Mouse (Mus musculus): ENCODE measurements at regions not wholly inside any gene's neighbourhood (a gene's known extent, or its start where the extent isn't known, plus 50 kb on each side); places are given as distances from the start of the nearest gene placed in this dataset.

GRCm38 (mm10) chr17:27303061-27303460 is 98.8 kb upstream of the Lemd2 start:
- TF ChIP-seq NANOG (IDR thresholded peaks at IDR 0.05; ENCODE audit: borderline replicate concordance, low read length) (no peak), POU5F1 (IDR thresholded peaks at IDR 0.05; ENCODE audit: borderline replicate concordance, low read length) (no peak), CTCF (conservative IDR thresholded peaks at IDR 0.05; ENCODE audit: low read length) (no peak)

DNA sequence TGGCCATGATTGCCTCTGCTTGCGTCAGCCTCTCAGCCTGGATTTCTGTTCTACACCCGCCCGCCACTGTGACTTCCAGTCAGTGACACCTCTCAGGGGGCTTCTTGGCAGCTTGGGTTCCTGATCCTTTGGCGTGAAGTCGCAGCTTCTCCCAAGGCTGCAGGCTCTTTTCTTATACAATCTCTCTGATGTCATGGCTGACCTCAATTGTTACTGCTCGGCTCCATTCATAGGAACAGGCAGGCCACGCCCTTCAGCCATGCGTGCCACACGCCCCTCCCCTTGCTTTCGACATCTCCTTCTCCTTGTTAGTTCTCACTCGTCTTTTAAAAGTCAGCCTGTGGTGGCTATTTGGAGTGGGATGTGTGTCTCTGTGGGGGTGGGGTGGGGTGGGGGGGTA is 97.1 kb upstream of the Lemd2 start:
- no peak for TF ChIP-seq NANOG (IDR thresholded peaks at IDR 0.05; ENCODE audit: borderline replicate concordance, low read length)
- H3K9me3 ChIP-seq (ENCODE audit: low read length), result peaks cover 84% of the 10 kb centered on the region
- H3K36me3 ChIP-seq (ENCODE audit: insufficient read depth, low read length), result no peaks in the 10 kb centered on the region
- H3K4me3 ChIP-seq (replicated peaks; ENCODE audit: low read length), result no peak overlapping the region
- H3K4me1 ChIP-seq (replicated peaks; ENCODE audit: low read depth, low read length), result peaks cover 19% of the 10 kb centered on the region
- H3K27me3 ChIP-seq (ENCODE audit: insufficient read depth, low read length), result peaks cover 81% of the 10 kb centered on the region

More at GRCm38 (mm10) chr17:27303061-27303460, 98.8 kb upstream of the Lemd2 start:
- peaks cover 84% of the 10 kb centered on the region for H3K9me3 ChIP-seq (ENCODE audit: low read length)
- peaks cover 19% of the 10 kb centered on the region for H3K4me1 ChIP-seq (replicated peaks; ENCODE audit: low read depth, low read length)
- peaks cover 80% of the 10 kb centered on the region for H3K27me3 ChIP-seq (ENCODE audit: insufficient read depth, low read length)
- H3K36me3 ChIP-seq (ENCODE audit: insufficient read depth, low read length), result no peaks in the 10 kb centered on the region
- no peak overlapping the region for H3K4me3 ChIP-seq (replicated peaks; ENCODE audit: low read length)

- H3K4me1 ChIP-seq (replicated peaks; ENCODE audit: low read depth, low read length), result peaks cover 16% of the 10 kb centered on the region
- H3K9me3 ChIP-seq (ENCODE audit: low read length), result peaks cover 84% of the 10 kb centered on the region
- no peak for TF ChIP-seq NANOG (IDR thresholded peaks at IDR 0.05; ENCODE audit: borderline replicate concordance, low read length)
- peak; percentile 34 for TF ChIP-seq CTCF (conservative IDR thresholded peaks at IDR 0.05; ENCODE audit: low read length)
- H3K27me3 ChIP-seq (ENCODE audit: insufficient read depth, low read length), result peaks cover 66% of the 10 kb centered on the region
- no peaks in the 10 kb centered on the region for H3K36me3 ChIP-seq (ENCODE audit: insufficient read depth, low read length)
- H3K4me3 ChIP-seq (replicated peaks; ENCODE audit: low read length), result no peak overlapping the region
Measured at GRCm38 (mm10) chr17:27299297-27299696, 95.0 kb upstream of the Lemd2 start.

- Histone ChIP-seq H3K27me3 (ENCODE audit: insufficient read depth, low read length) (peaks cover 58% of the 10 kb centered on the region), H3K4me1 (replicated peaks; ENCODE audit: low read depth, low read length) (peaks cover 9% of the 10 kb centered on the region; the same call in 1 of the 2 replicates), H3K36me3 (ENCODE audit: insufficient read depth, low read length) (no peaks in the 10 kb centered on the region), H3K9me3 (ENCODE audit: low read length) (peaks cover 89% of the 10 kb centered on the region), H3K4me3 (replicated peaks; ENCODE audit: low read length) (no peak overlapping the region)
- TF ChIP-seq NANOG (IDR thresholded peaks at IDR 0.05; ENCODE audit: borderline replicate concordance, low read length), result no peak
- no peak for TF ChIP-seq POU5F1 (IDR thresholded peaks at IDR 0.05; ENCODE audit: borderline replicate concordance, low read length)
- no peak for TF ChIP-seq CTCF (conservative IDR thresholded peaks at IDR 0.05; ENCODE audit: low read length)
Measured at GRCm38 (mm10) chr17:27298351-27298750, 94.1 kb upstream of the Lemd2 start.

DNA sequence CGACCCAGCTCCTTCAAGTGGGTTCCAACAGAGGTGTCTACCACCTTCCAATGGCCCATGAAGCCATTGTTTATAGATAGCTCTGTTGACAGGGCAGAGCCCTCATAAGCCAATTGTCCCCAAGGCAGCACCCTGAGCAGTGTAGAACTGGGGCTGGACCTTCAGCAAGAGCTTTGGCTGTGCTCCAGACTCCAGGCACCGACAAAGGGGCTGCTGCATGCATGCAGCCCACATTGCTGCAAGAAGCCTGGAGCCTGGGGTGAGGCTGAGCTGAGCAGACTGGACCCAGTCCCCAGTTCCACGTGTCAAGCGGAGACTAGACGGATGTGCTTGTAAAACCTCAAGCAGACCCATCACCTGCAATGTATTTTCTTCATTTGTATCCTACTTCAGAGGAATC is 91.9 kb upstream of the Lemd2 start:
- H3K4me1 ChIP-seq (replicated peaks; ENCODE audit: low read depth, low read length), result peaks cover 5% of the 10 kb centered on the region; the same call in 1 of the 2 replicates
- H3K9me3 ChIP-seq (ENCODE audit: low read length), result peaks cover 98% of the 10 kb centered on the region
- H3K27me3 ChIP-seq (ENCODE audit: insufficient read depth, low read length), result peaks cover 41% of the 10 kb centered on the region
- no peak for TF ChIP-seq POU5F1 (IDR thresholded peaks at IDR 0.05; ENCODE audit: borderline replicate concordance, low read length)
- no peak for TF ChIP-seq CTCF (conservative IDR thresholded peaks at IDR 0.05; ENCODE audit: low read length)
- no peak for TF ChIP-seq NANOG (IDR thresholded peaks at IDR 0.05; ENCODE audit: borderline replicate concordance, low read length)
- H3K4me3 ChIP-seq (replicated peaks; ENCODE audit: low read length), result no peak overlapping the region
- H3K36me3 ChIP-seq (ENCODE audit: insufficient read depth, low read length), result 0 out of 2 replicates have a peak, but pooled peaks cover 3% of the 10 kb centered on the region

DNA sequence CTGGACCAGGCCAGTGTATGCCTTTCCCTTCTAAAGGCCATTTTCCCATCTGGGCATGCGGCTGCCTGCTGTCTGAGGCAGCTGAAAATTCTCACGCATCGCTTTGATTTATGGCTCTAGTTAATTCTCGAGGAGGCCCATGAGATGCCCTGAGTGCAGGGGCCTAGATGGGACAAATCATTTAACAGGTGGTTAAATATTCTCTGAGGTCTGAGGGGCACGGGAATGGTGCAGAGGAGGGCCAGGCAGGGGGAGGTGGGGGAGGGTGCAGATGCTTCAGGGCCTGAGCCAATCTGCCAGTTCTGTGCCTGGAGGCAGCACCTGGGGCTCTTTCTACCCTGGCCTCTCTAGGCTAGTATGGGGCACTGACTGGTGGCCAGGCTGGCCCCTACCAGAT is 89.9 kb upstream of the Lemd2 start:
- Histone ChIP-seq H3K27me3 (ENCODE audit: insufficient read depth, low read length) (peaks cover 24% of the 10 kb centered on the region; the same call in 1 of the 2 replicates), H3K4me1 (replicated peaks; ENCODE audit: low read depth, low read length) (no peaks in the 10 kb centered on the region), H3K4me3 (replicated peaks; ENCODE audit: low read length) (no peak overlapping the region), H3K9me3 (ENCODE audit: low read length) (peaks cover 98% of the 10 kb centered on the region), H3K36me3 (ENCODE audit: insufficient read depth, low read length) (0 out of 2 replicates have a peak, but pooled peaks cover 3% of the 10 kb centered on the region)
- TF ChIP-seq CTCF (conservative IDR thresholded peaks at IDR 0.05; ENCODE audit: low read length) (no peak), NANOG (IDR thresholded peaks at IDR 0.05; ENCODE audit: borderline replicate concordance, low read length) (no peak), POU5F1 (IDR thresholded peaks at IDR 0.05; ENCODE audit: borderline replicate concordance, low read length) (no peak)

GRCm38 (mm10) chr17:27293586-27294207 is 89.4 kb upstream of the Lemd2 start:
- no peaks in the 10 kb centered on the region for H3K4me1 ChIP-seq (replicated peaks; ENCODE audit: low read depth, low read length)
- no peak for TF ChIP-seq NANOG (IDR thresholded peaks at IDR 0.05; ENCODE audit: borderline replicate concordance, low read length)
- H3K4me3 ChIP-seq (replicated peaks; ENCODE audit: low read length), result peak overlapping the region; percentile 11; the same call in 1 of the 2 replicates
- H3K9me3 ChIP-seq (ENCODE audit: low read length), result peaks cover 96% of the 10 kb centered on the region
- 0 out of 2 replicates have a peak, but pooled peaks cover 3% of the 10 kb centered on the region for H3K36me3 ChIP-seq (ENCODE audit: insufficient read depth, low read length)
- H3K27me3 ChIP-seq (ENCODE audit: insufficient read depth, low read length), result peaks cover 19% of the 10 kb centered on the region; the same call in 1 of the 2 replicates

DNA sequence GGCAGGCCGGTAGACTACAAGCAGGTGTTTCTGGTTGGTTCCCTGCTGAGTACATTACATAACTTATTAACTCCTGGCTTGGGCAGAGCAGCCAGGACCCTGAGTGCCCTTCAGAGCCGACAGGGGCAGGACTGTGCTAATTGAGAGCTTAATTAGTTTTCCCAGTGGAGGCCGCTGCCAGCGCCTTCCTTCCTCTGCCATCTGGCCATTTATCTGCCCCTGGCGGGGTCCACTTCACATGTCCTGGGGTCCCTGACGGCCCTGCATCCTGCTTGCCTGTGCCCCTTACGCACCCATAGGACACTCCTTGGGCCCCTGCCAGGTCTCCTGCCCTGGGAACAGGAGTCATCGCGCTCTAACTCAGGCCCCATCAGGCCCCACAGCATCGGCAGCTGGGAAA is 87.4 kb upstream of the Lemd2 start:
- TF ChIP-seq NANOG (IDR thresholded peaks at IDR 0.05; ENCODE audit: borderline replicate concordance, low read length), result no peak
- no peaks in the 10 kb centered on the region for H3K4me1 ChIP-seq (replicated peaks; ENCODE audit: low read depth, low read length)
- H3K9me3 ChIP-seq (ENCODE audit: low read length), result peaks cover 89% of the 10 kb centered on the region
- peak overlapping the region; percentile 14 for H3K4me3 ChIP-seq (replicated peaks; ENCODE audit: low read length)
- 0 out of 2 replicates have a peak, but pooled peaks cover 3% of the 10 kb centered on the region for H3K36me3 ChIP-seq (ENCODE audit: insufficient read depth, low read length)
- peaks cover 6% of the 10 kb centered on the region; the same call in 1 of the 2 replicates for H3K27me3 ChIP-seq (ENCODE audit: insufficient read depth, low read length)

GRCm38 (mm10) chr17:27291176-27291575 is 86.9 kb upstream of the Lemd2 start:
- TF ChIP-seq POU5F1 (IDR thresholded peaks at IDR 0.05; ENCODE audit: borderline replicate concordance, low read length), result no peak
- TF ChIP-seq CTCF (conservative IDR thresholded peaks at IDR 0.05; ENCODE audit: low read length), result no peak
- TF ChIP-seq NANOG (IDR thresholded peaks at IDR 0.05; ENCODE audit: borderline replicate concordance, low read length), result no peak
- H3K36me3 ChIP-seq (ENCODE audit: insufficient read depth, low read length), result 0 out of 2 replicates have a peak, but pooled peaks cover 3% of the 10 kb centered on the region
- peaks cover 4% of the 10 kb centered on the region; the same call in 1 of the 2 replicates for H3K27me3 ChIP-seq (ENCODE audit: insufficient read depth, low read length)
- peak overlapping the region; percentile 14 for H3K4me3 ChIP-seq (replicated peaks; ENCODE audit: low read length)
- peaks cover 88% of the 10 kb centered on the region for H3K9me3 ChIP-seq (ENCODE audit: low read length)
- no peaks in the 10 kb centered on the region for H3K4me1 ChIP-seq (replicated peaks; ENCODE audit: low read depth, low read length)
